Mouse (Mus musculus) MEL (cell line): ENCODE results near the gene Purb. TPM values are rescaled to one million over a fixed set of nuclear protein-coding genes. Genes with fewer than 3 reads are reported as not detected.

ENCODE experiments used
- DNase-seq: peaks from one replicate; pipeline ENCODE4 v3.0.0; 2011; ENCODE audit warnings: low read depth, low spot score
- H3K27ac ChIP-seq: 2 replicates; pipeline ENCODE4 v1.5.1; 2012; ENCODE audit warnings: low read depth, mild to moderate bottlenecking, control low read depth, low read length, moderate library complexity; ENCODE audit not compliant: control insufficient read depth
- H3K27me3 ChIP-seq, 2 experiments: fragments of 150-350 bp in 1 of 2; sonication (generic) in 1 of 2; 2 replicates each; pipeline ENCODE4 v1.6.1; 2012; ENCODE audit warnings: low read length in 2 of 2, mild to moderate bottlenecking in 2 of 2, improper control_type of control experiment in 1 of 2, moderate library complexity in 1 of 2; ENCODE audit not compliant: insufficient read depth in 2 of 2, control insufficient read depth in 1 of 2
- H3K36me3 ChIP-seq, 2 experiments: 2 replicates each; pipeline ENCODE4 v1.6.1; 2012 to 2014; ENCODE audit warnings: low read length in 2 of 2, improper control_type of control experiment in 1 of 2, inconsistent platforms in 1 of 2, mild to moderate bottlenecking in 1 of 2; ENCODE audit not compliant: insufficient read depth in 2 of 2, control insufficient read depth in 1 of 2
- H3K4me1 ChIP-seq, 2 experiments: fragments of 150-350 bp in 1 of 2; sonication (generic) in 1 of 2; 2 replicates each; pipeline ENCODE4 v1.6.1; 2012; ENCODE audit warnings: low read length in 2 of 2, improper control_type of control experiment in 1 of 2, mild to moderate bottlenecking in 1 of 2; ENCODE audit not compliant: insufficient read depth in 2 of 2, control insufficient read depth in 1 of 2
- H3K4me3 ChIP-seq, 2 experiments: fragments of 150-350 bp in 1 of 2; sonication (generic) in 1 of 2; 2 replicates each; pipeline ENCODE4 v1.5.1; 2012; ENCODE audit warnings: low read depth in 2 of 2, low read length in 2 of 2, mild to moderate bottlenecking in 2 of 2, moderate library complexity in 2 of 2, control low read depth in 1 of 2, improper control_type of control experiment in 1 of 2; ENCODE audit not compliant: control insufficient read depth in 1 of 2, insufficient read depth in 1 of 2
- H3K79me2 ChIP-seq: 2 replicates; pipeline ENCODE4 v1.6.1; 2012; ENCODE audit warnings: mild to moderate bottlenecking, low read length, moderate library complexity; ENCODE audit not compliant: control insufficient read depth, poor library complexity, insufficient read depth
- H3K9ac ChIP-seq: 2 replicates; pipeline ENCODE4 v1.6.1; 2012; ENCODE audit warnings: low read depth, mild to moderate bottlenecking, control low read depth, low read length, moderate library complexity; ENCODE audit not compliant: control insufficient read depth, poor library complexity, severe bottlenecking
- H3K9me3 ChIP-seq: fragments of 150-350 bp; sonication (generic); replicated peaks from 2 replicates; pipeline ENCODE4 v1.6.1; 2012; ENCODE audit warnings: mild to moderate bottlenecking, low read length, improper control_type of control experiment, moderate library complexity; ENCODE audit not compliant: insufficient read depth
- BHLHE40 ChIP-seq: IDR thresholded peaks from 2 replicates; pipeline ENCODE4 v1.6.1; 2012; ENCODE audit warnings: low read depth, mild to moderate bottlenecking, inconsistent platforms, low read length, improper control_type of control experiment, borderline replicate concordance
- CHD1 ChIP-seq: IDR thresholded peaks from 2 replicates; pipeline ENCODE4 v1.6.1; 2012; ENCODE audit warnings: low read depth, mild to moderate bottlenecking, inconsistent platforms, low read length, improper control_type of control experiment
- CHD2 ChIP-seq: IDR thresholded peaks from 2 replicates; pipeline ENCODE4 v1.6.1; 2011; ENCODE audit warnings: low read length, improper control_type of control experiment
- CTCF ChIP-seq, 3 experiments: IDR thresholded peaks in 2 of 3; conservative IDR thresholded peaks in 1 of 3; 2 replicates each; pipeline ENCODE4 v1.5.1; 2011 to 2012; ENCODE audit warnings: low read length in 3 of 3, low read depth in 2 of 3, mild to moderate bottlenecking in 2 of 3, improper control_type of control experiment in 1 of 3, inconsistent platforms in 1 of 3, mixed read lengths in 1 of 3, moderate library complexity in 1 of 3; ENCODE audit not compliant: control insufficient read depth in 1 of 3, insufficient read depth in 1 of 3, poor library complexity in 1 of 3, severe bottlenecking in 1 of 3
- E2F4 ChIP-seq: IDR thresholded peaks from 2 replicates; pipeline ENCODE4 v1.6.1; 2011; ENCODE audit warnings: low read depth, low read length, improper control_type of control experiment, borderline replicate concordance
- ELF1 ChIP-seq: IDR thresholded peaks from 2 replicates; pipeline ENCODE4 v1.6.1; 2014; ENCODE audit warnings: low read depth, mild to moderate bottlenecking, inconsistent platforms, low read length, improper control_type of control experiment, moderate library complexity
- EP300 ChIP-seq, 2 experiments: IDR thresholded peaks; 2 replicates each; pipeline ENCODE4 v1.6.1; 2011; ENCODE audit warnings: improper control_type of control experiment in 2 of 2, low read length in 2 of 2, low read depth in 1 of 2, mild to moderate bottlenecking in 1 of 2
- GATA1 ChIP-seq: IDR thresholded peaks from 2 replicates; pipeline ENCODE4 v1.6.1; 2011; ENCODE audit warnings: low read depth, low read length, improper control_type of control experiment
- HCFC1 ChIP-seq: IDR thresholded peaks from 2 replicates; pipeline ENCODE4 v1.6.1; 2012; ENCODE audit warnings: low read depth, mild to moderate bottlenecking, inconsistent platforms, low read length, improper control_type of control experiment, moderate library complexity
- KAT2A ChIP-seq: conservative IDR thresholded peaks from 2 replicates; pipeline ENCODE4 v1.6.1; 2012; ENCODE audit warnings: low read depth, low read length, improper control_type of control experiment, inconsistent platforms
- MAX ChIP-seq: IDR thresholded peaks from 2 replicates; pipeline ENCODE4 v1.6.1; 2011; ENCODE audit warnings: low read length, improper control_type of control experiment
- MAZ ChIP-seq: IDR thresholded peaks from 2 replicates; pipeline ENCODE4 v1.6.1; 2012; ENCODE audit warnings: low read depth, mild to moderate bottlenecking, inconsistent platforms, low read length, improper control_type of control experiment
- MYB ChIP-seq: IDR thresholded peaks from 2 replicates; pipeline ENCODE4 v1.6.1; 2011; ENCODE audit warnings: mild to moderate bottlenecking, low read depth, low read length, improper control_type of control experiment
- MYC ChIP-seq: IDR thresholded peaks from 2 replicates; pipeline ENCODE4 v1.6.1; 2011; ENCODE audit warnings: low read depth, mild to moderate bottlenecking, low read length, improper control_type of control experiment, moderate library complexity
- POLR2A ChIP-seq, 2 experiments: IDR thresholded peaks; 2 replicates each; pipeline ENCODE4 v1.6.1; 2011 to 2012; ENCODE audit warnings: low read length in 2 of 2, mild to moderate bottlenecking in 2 of 2, control low read depth in 1 of 2, improper control_type of control experiment in 1 of 2, low read depth in 1 of 2, moderate library complexity in 1 of 2; ENCODE audit not compliant: control insufficient read depth in 1 of 2, insufficient read depth in 1 of 2, poor library complexity in 1 of 2
- POLR2AphosphoS2 ChIP-seq: IDR thresholded peaks from 2 replicates; pipeline ENCODE4 v1.6.1; 2011; ENCODE audit warnings: low read length, improper control_type of control experiment
- RAD21 ChIP-seq: IDR thresholded peaks from 2 replicates; pipeline ENCODE4 v1.6.1; 2011; ENCODE audit warnings: mild to moderate bottlenecking, low read depth, low read length, improper control_type of control experiment
- RCOR1 ChIP-seq: IDR thresholded peaks from 2 replicates; pipeline ENCODE4 v1.6.1; 2012; ENCODE audit warnings: low read depth, mild to moderate bottlenecking, inconsistent platforms, low read length, improper control_type of control experiment
- SIN3A ChIP-seq: IDR thresholded peaks from 2 replicates; pipeline ENCODE4 v1.6.1; 2012; ENCODE audit warnings: low read length, improper control_type of control experiment, inconsistent platforms
- SMC3 ChIP-seq: IDR thresholded peaks from 2 replicates; pipeline ENCODE4 v1.6.1; 2011; ENCODE audit warnings: low read depth, low read length, improper control_type of control experiment
- TAL1 ChIP-seq: IDR thresholded peaks from 2 replicates; pipeline ENCODE4 v1.6.1; 2012; ENCODE audit warnings: mild to moderate bottlenecking, inconsistent platforms, low read length, moderate library complexity, mixed read lengths
- TBP ChIP-seq: IDR thresholded peaks from 2 replicates; pipeline ENCODE4 v1.8.0; 2011; ENCODE audit warnings: low read depth, low read length, improper control_type of control experiment
- TCF12 ChIP-seq: IDR thresholded peaks from 2 replicates; pipeline ENCODE4 v1.6.1; 2014; ENCODE audit warnings: low read depth, mild to moderate bottlenecking, inconsistent platforms, low read length, improper control_type of control experiment, moderate library complexity
- UBTF ChIP-seq: IDR thresholded peaks from 2 replicates; pipeline ENCODE4 v1.6.1; 2012; ENCODE audit warnings: low read depth, mild to moderate bottlenecking, inconsistent platforms, low read length, improper control_type of control experiment, moderate library complexity, borderline replicate concordance; ENCODE audit not compliant: insufficient read depth
- USF1 ChIP-seq: IDR thresholded peaks from 2 replicates; pipeline ENCODE4 v1.6.1; 2014; ENCODE audit warnings: low read depth, mild to moderate bottlenecking, inconsistent platforms, low read length, improper control_type of control experiment, moderate library complexity
- ZC3H11A ChIP-seq: IDR thresholded peaks from 2 replicates; pipeline ENCODE4 v1.6.1; 2012; ENCODE audit warnings: low read depth, mild to moderate bottlenecking, inconsistent platforms, low read length, improper control_type of control experiment
- ZKSCAN1 ChIP-seq: IDR thresholded peaks from 2 replicates; pipeline ENCODE4 v1.6.1; 2012; ENCODE audit warnings: low read depth, mild to moderate bottlenecking, inconsistent platforms, low read length, improper control_type of control experiment, moderate library complexity
- ZNF384 ChIP-seq: IDR thresholded peaks from 2 replicates; pipeline ENCODE4 v1.6.1; 2012; ENCODE audit warnings: low read depth, mild to moderate bottlenecking, inconsistent platforms, low read length, improper control_type of control experiment
- polyA plus RNA-seq, 2 experiments: library from polyadenylated mRNA; stranded (reverse) in 1 of 2; unstranded in 1 of 2; fragments of >175 nt in 1 of 2; fragments of >200 nt in 1 of 2; gene quantifications; 2 replicates each; pipeline versions ENCODE4 v1.2.1 to v1.2.4; 2012; ENCODE audit warnings: low replicate concordance in 2 of 2, low read depth in 1 of 2; ENCODE audit not compliant: insufficient read length in 2 of 2, insufficient read depth in 1 of 2, missing spikeins in 1 of 2
- total RNA-seq: library from RNA; depleted of rRNA; stranded (reverse); fragments of 300-350 nt; gene quantifications from 2 replicates; pipeline ENCODE4 v1.2.3, GENCODE M21; 2012

Gene Purb
- total and polyA plus RNA-seq, 3 experiments = 23.1 to 33.9 (median 32.7) TPM

- TF ChIP-seq BHLHE40 (no peak), USF1 (no peak), TAL1 (peak; percentile 24; the same call in 1 of the 2 replicates), ELF1 (no peak), KAT2A (no peak), POLR2A (IDR thresholded peaks at IDR 0.05; ENCODE audit: control insufficient read depth in 1 of 2, insufficient read depth in 1 of 2, low read depth in 1 of 2, low read length in 2 of 2, poor library complexity in 1 of 2) (no peak), HCFC1 (no peak), UBTF (no peak), ZKSCAN1 (no peak), POLR2AphosphoS2 (no peak), TCF12 (peak; percentile 50; the same call in 1 of the 2 replicates), RAD21 (no peak), MYB (no peak), CHD1 (no peak), MYC (no peak), MAX (no peak), GATA1 (peak; percentile 86), ZNF384 (no peak), TBP (no peak), E2F4 (no peak), RCOR1 (peak; percentile 74), SIN3A (0 out of 2 replicates have a peak, but pooled peaks have one; percentile 29), SMC3 (no peak), MAZ (no peak), ZC3H11A (no peak), EP300 (IDR thresholded peaks at IDR 0.05; ENCODE audit: low read depth in 1 of 2, low read length in 2 of 2) (peak; percentile 68 to 74), CHD2 (no peak), CTCF (IDR thresholded peaks at IDR 0.05 in 2 of 3, conservative IDR thresholded peaks at IDR 0.05 in 1 of 3; ENCODE audit: control insufficient read depth in 1 of 3, insufficient read depth in 1 of 3, low read depth in 2 of 3, low read length in 3 of 3, poor library complexity in 1 of 3, severe bottlenecking in 1 of 3) (no peak)
- peaks cover 0 to 23% of the 10 kb centered on the region in 2 experiments; a peak in 2 of 4 replicates for H3K36me3 ChIP-seq
- H3K9ac ChIP-seq = no peak overlapping the region
- no peak overlapping the region for H3K27ac ChIP-seq
- H3K4me3 ChIP-seq = no peak overlapping the region
- H3K79me2 ChIP-seq = no peaks in the 10 kb centered on the region
- no peaks in the 10 kb centered on the region for H3K27me3 ChIP-seq
- peak; percentile 64 for DNase-seq
- peaks cover 6 to 32% of the 10 kb centered on the region in 2 experiments for H3K4me1 ChIP-seq
- H3K9me3 ChIP-seq = no peaks in the 10 kb centered on the region
Observed at GRCm38 (mm10) chr11:6483103-6483502, 7.4 kb upstream of the Purb start.
